Mouse (Mus musculus): Measurements from ENCODE around the gene Sestd1. TPM values are rescaled to one million over a fixed set of nuclear protein-coding genes. Genes with fewer than 3 reads are reported as not detected.

The Sestd1 gene
- polyA plus RNA-seq, 1 experiment: not detected

- no peak overlapping the region for H3K4me3 ChIP-seq (replicated peaks)
- no peaks in the 10 kb centered on the region for H3K36me3 ChIP-seq (ENCODE audit: control insufficient read depth)
- no peak for TF ChIP-seq TAL1 (IDR thresholded peaks at IDR 0.05; ENCODE audit: low read length)
- no peak for TF ChIP-seq GATA1 (IDR thresholded peaks at IDR 0.05; ENCODE audit: low read length)
- H3K4me1 ChIP-seq (ENCODE audit: control insufficient read depth): no peaks in the 10 kb centered on the region
- no peaks in the 10 kb centered on the region for H3K9me3 ChIP-seq (ENCODE audit: control insufficient read depth, low read length)
- no peaks in the 10 kb centered on the region for H3K27me3 ChIP-seq (ENCODE audit: control insufficient read depth)
Measured at GRCm38 (mm10) chr2:77245806-77246205, 34.6 kb downstream of the Sestd1 start.

- Histone ChIP-seq H3K4me3 (replicated peaks) (no peak overlapping the region), H3K4me1 (ENCODE audit: control insufficient read depth) (no peaks in the 10 kb centered on the region; the same call in 1 of the 2 replicates), H3K9me3 (ENCODE audit: control insufficient read depth, low read length) (no peaks in the 10 kb centered on the region), H3K36me3 (ENCODE audit: control insufficient read depth) (no peaks in the 10 kb centered on the region), H3K27me3 (ENCODE audit: control insufficient read depth) (no peaks in the 10 kb centered on the region)
- TF ChIP-seq GATA1 (IDR thresholded peaks at IDR 0.05; ENCODE audit: low read length) (no peak), TAL1 (IDR thresholded peaks at IDR 0.05; ENCODE audit: low read length) (no peak)
Measured at GRCm38 (mm10) chr2:77242248-77242647, 38.1 kb downstream of the Sestd1 start.

GRCm38 (mm10) chr2:77238607-77239006, 41.8 kb downstream of the Sestd1 start:
- Histone ChIP-seq H3K36me3 (ENCODE audit: control insufficient read depth) (no peaks in the 10 kb centered on the region), H3K4me1 (ENCODE audit: control insufficient read depth) (no peaks in the 10 kb centered on the region; the same call in 1 of the 2 replicates), H3K27me3 (ENCODE audit: control insufficient read depth) (no peaks in the 10 kb centered on the region), H3K9me3 (ENCODE audit: control insufficient read depth, low read length) (no peaks in the 10 kb centered on the region), H3K4me3 (replicated peaks) (no peak overlapping the region)
- TF ChIP-seq TAL1 (IDR thresholded peaks at IDR 0.05; ENCODE audit: low read length) (no peak), GATA1 (IDR thresholded peaks at IDR 0.05; ENCODE audit: low read length) (no peak)

- H3K9me3 ChIP-seq (ENCODE audit: control insufficient read depth, low read length): no peaks in the 10 kb centered on the region
- no peak overlapping the region for H3K4me3 ChIP-seq (replicated peaks)
- TF ChIP-seq TAL1 (IDR thresholded peaks at IDR 0.05; ENCODE audit: low read length): no peak
- TF ChIP-seq GATA1 (IDR thresholded peaks at IDR 0.05; ENCODE audit: low read length): no peak
- H3K36me3 ChIP-seq (ENCODE audit: control insufficient read depth): no peaks in the 10 kb centered on the region
- H3K27me3 ChIP-seq (ENCODE audit: control insufficient read depth): no peaks in the 10 kb centered on the region
- H3K4me1 ChIP-seq (ENCODE audit: control insufficient read depth): no peaks in the 10 kb centered on the region; the same call in 1 of the 2 replicates
Measured at GRCm38 (mm10) chr2:77238046-77238445, 42.3 kb downstream of the Sestd1 start.

DNA sequence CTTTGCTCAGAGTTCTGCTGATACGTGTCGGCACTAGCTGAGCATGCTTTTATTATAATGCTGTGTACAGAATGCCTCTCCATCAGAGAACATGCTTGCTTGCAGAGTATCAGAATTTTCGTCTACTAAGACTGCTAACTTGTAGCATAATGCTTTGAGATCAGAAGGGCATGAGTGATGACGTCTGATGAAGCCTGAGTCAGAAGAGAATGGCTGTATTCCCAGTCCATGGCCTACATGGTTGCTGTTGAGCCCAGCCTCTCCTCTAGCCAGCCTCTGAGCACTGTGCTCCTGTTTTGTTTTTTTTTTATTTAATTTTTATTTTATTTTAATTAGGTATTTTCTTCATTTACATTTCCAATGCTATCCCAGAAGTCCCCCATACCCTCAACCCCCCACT, 43.5 kb downstream of the Sestd1 start:
- Histone ChIP-seq H3K27me3 (ENCODE audit: control insufficient read depth) (no peaks in the 10 kb centered on the region), H3K36me3 (ENCODE audit: control insufficient read depth) (no peaks in the 10 kb centered on the region), H3K9me3 (ENCODE audit: control insufficient read depth, low read length) (no peaks in the 10 kb centered on the region), H3K4me1 (ENCODE audit: control insufficient read depth) (no peaks in the 10 kb centered on the region; the same call in 1 of the 2 replicates), H3K4me3 (replicated peaks) (no peak overlapping the region)
- TF ChIP-seq GATA1 (IDR thresholded peaks at IDR 0.05; ENCODE audit: low read length) (no peak), TAL1 (IDR thresholded peaks at IDR 0.05; ENCODE audit: low read length) (no peak)

DNA sequence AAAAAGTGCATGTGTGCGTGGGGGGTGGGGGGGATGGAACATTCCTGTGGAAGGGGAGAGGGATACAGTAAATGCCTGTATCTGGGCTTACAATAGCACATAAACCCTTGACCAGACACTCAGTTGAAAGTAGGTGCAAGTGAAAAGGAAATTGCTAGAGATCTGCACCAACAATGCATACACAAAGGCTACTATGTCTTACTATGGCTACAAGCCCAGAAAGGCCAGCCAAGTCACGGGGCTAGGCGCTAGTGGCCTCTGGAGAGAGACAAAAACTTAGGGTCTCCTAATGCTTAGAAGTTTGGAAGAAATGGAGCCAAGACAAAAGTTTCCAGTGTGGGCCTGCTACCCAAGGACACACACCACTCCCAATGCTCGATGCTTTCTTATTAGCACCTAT, 44.5 kb downstream of the Sestd1 start:
- H3K9me3 ChIP-seq (ENCODE audit: control insufficient read depth, low read length): no peaks in the 10 kb centered on the region
- no peaks in the 10 kb centered on the region for H3K27me3 ChIP-seq (ENCODE audit: control insufficient read depth)
- H3K4me3 ChIP-seq (replicated peaks): no peak overlapping the region
- H3K36me3 ChIP-seq (ENCODE audit: control insufficient read depth): no peaks in the 10 kb centered on the region
- no peak for TF ChIP-seq TAL1 (IDR thresholded peaks at IDR 0.05; ENCODE audit: low read length)
- TF ChIP-seq GATA1 (IDR thresholded peaks at IDR 0.05; ENCODE audit: low read length): no peak
- H3K4me1 ChIP-seq (ENCODE audit: control insufficient read depth): no peaks in the 10 kb centered on the region; the same call in 1 of the 2 replicates

- Histone ChIP-seq H3K4me1 (ENCODE audit: control insufficient read depth) (no peaks in the 10 kb centered on the region), H3K9me3 (ENCODE audit: control insufficient read depth, low read length) (no peaks in the 10 kb centered on the region)
- no peak for TF ChIP-seq TAL1 (IDR thresholded peaks at IDR 0.05; ENCODE audit: low read length)
- no peak for TF ChIP-seq GATA1 (IDR thresholded peaks at IDR 0.05; ENCODE audit: low read length)
Measured at GRCm38 (mm10) chr2:77232604-77233003, 47.8 kb downstream of the Sestd1 start.

GRCm38 (mm10) chr2:77220960-77221359, 59.4 kb downstream of the Sestd1 start:
- no peaks in the 10 kb centered on the region for H3K36me3 ChIP-seq (ENCODE audit: control insufficient read depth)
- H3K27me3 ChIP-seq (ENCODE audit: control insufficient read depth): no peaks in the 10 kb centered on the region
- no peaks in the 10 kb centered on the region for H3K4me1 ChIP-seq (ENCODE audit: control insufficient read depth)
- H3K4me3 ChIP-seq (replicated peaks): no peak overlapping the region
- H3K9me3 ChIP-seq (ENCODE audit: control insufficient read depth, low read length): no peaks in the 10 kb centered on the region
- TF ChIP-seq TAL1 (IDR thresholded peaks at IDR 0.05; ENCODE audit: low read length): no peak
- TF ChIP-seq GATA1 (IDR thresholded peaks at IDR 0.05; ENCODE audit: low read length): no peak

More at GRCm38 (mm10) chr2:77232604-77233003, 47.8 kb downstream of the Sestd1 start:
- Histone ChIP-seq H3K4me3 (replicated peaks) (no peak overlapping the region), H3K27me3 (ENCODE audit: control insufficient read depth) (no peaks in the 10 kb centered on the region), H3K36me3 (ENCODE audit: control insufficient read depth) (no peaks in the 10 kb centered on the region)

GRCm38 (mm10) chr2:77212885-77213284, 67.5 kb downstream of the Sestd1 start:
- TF ChIP-seq GATA1 (IDR thresholded peaks at IDR 0.05; ENCODE audit: low read length) (no peak), TAL1 (IDR thresholded peaks at IDR 0.05; ENCODE audit: low read length) (no peak)

GRCm38 (mm10) chr2:77206951-77207350, 73.4 kb downstream of the Sestd1 start:
- Histone ChIP-seq H3K27me3 (ENCODE audit: control insufficient read depth) (no peaks in the 10 kb centered on the region), H3K36me3 (ENCODE audit: control insufficient read depth) (no peaks in the 10 kb centered on the region)
- no peak for TF ChIP-seq TAL1 (IDR thresholded peaks at IDR 0.05; ENCODE audit: low read length)

More at GRCm38 (mm10) chr2:77212885-77213284, 67.5 kb downstream of the Sestd1 start:
- Histone ChIP-seq H3K4me1 (ENCODE audit: control insufficient read depth) (no peaks in the 10 kb centered on the region), H3K27me3 (ENCODE audit: control insufficient read depth) (no peaks in the 10 kb centered on the region), H3K36me3 (ENCODE audit: control insufficient read depth) (no peaks in the 10 kb centered on the region), H3K9me3 (ENCODE audit: control insufficient read depth, low read length) (no peaks in the 10 kb centered on the region), H3K4me3 (replicated peaks) (no peak overlapping the region)

More at GRCm38 (mm10) chr2:77206951-77207350, 73.4 kb downstream of the Sestd1 start:
- no peaks in the 10 kb centered on the region for H3K9me3 ChIP-seq (ENCODE audit: control insufficient read depth, low read length)
- H3K4me1 ChIP-seq (ENCODE audit: control insufficient read depth): no peaks in the 10 kb centered on the region
- H3K4me3 ChIP-seq (replicated peaks): no peak overlapping the region
